Mouse (Mus musculus) CD4-positive, CD25-positive, alpha-beta regulatory T cell (primary cell): Measurements from ENCODE around the gene Map4k2. TPM values are rescaled to one million over a fixed set of nuclear protein-coding genes. Genes with fewer than 3 reads are reported as not detected.

ENCODE experiments used
- polyA plus RNA-seq: library from polyadenylated mRNA; unstranded; fragments of 100-300 nt; shearing (Covaris generic); gene quantifications from one replicate; pipeline ENCODE4 v1.2.1, GENCODE M21; 2017

Map4k2 gene
- 205 TPM for polyA plus RNA-seq

GRCm38 (mm10) chr19:6340524-6341452 lies at the start of gene Map4k2:
TSS of gene Map4k2 (plus strand) at chr19:6341135.

GRCm38 (mm10) chr19:6306137-6306551 lies 34.8 kb upstream of the Map4k2 start, which contains the start of gene Cdc42bpg:
TSS of gene Cdc42bpg (plus strand) at chr19:6306456.

GRCm38 (mm10) chr19:6334673-6335457 lies 6.1 kb upstream of the Map4k2 start, which contains the start of gene Men1:
TSS of gene Men1 (plus strand) at chr19:6334979.

GRCm38 (mm10) chr19:6363411-6364240 lies 22.7 kb downstream of the Map4k2 start, which contains the start of gene Sf1:
TSS of gene Sf1 (plus strand) at chr19:6363690.

GRCm38 (mm10) chr19:6384128-6384527 lies 43.2 kb downstream of the Map4k2 start, which contains the start of gene Pygm:
TSS of gene Pygm (plus strand) at chr19:6384399.

GRCm38 (mm10) chr19:6399285-6400095 lies 58.6 kb downstream of the Map4k2 start, which contains the start of gene Rasgrp2:
TSS of gene Rasgrp2 (plus strand) at chr19:6399340.

Other genes starting within 250 kb of the Map4k2 start
- gene AC131692.1, start 246.7 kb upstream of the Map4k2 start, polyA plus RNA-seq: not detected
- 0.20 TPM for gene Naaladl1, start 235.4 kb upstream of the Map4k2 start, polyA plus RNA-seq
- gene Sac3d1, start 222.5 kb upstream of the Map4k2 start, polyA plus RNA-seq: 22.7 TPM
- gene Snx15, start 212.8 kb upstream of the Map4k2 start, polyA plus RNA-seq: 36.9 TPM
- gene Batf2, start 200.2 kb upstream of the Map4k2 start, polyA plus RNA-seq: not detected
- 20.8 TPM for gene Arl2, start 199.6 kb upstream of the Map4k2 start, polyA plus RNA-seq
- 0.16 TPM for gene Majin, start 156.7 kb upstream of the Map4k2 start, polyA plus RNA-seq
- 0.30 TPM for gene Gpha2, start 114.8 kb upstream of the Map4k2 start, polyA plus RNA-seq
- gene Ppp2r5b, start 105.3 kb upstream of the Map4k2 start, polyA plus RNA-seq: 20.2 TPM
- gene Atg2a, start 99.5 kb upstream of the Map4k2 start, polyA plus RNA-seq: 35.8 TPM
- gene Ehd1, start 64.4 kb upstream of the Map4k2 start, polyA plus RNA-seq: 22.2 TPM
- 0.35 TPM for gene Cdc42bpg, start 34.7 kb upstream of the Map4k2 start, polyA plus RNA-seq
- 62.9 TPM for gene Men1, start 6.2 kb upstream of the Map4k2 start, polyA plus RNA-seq
- 281 TPM for gene Sf1, start 22.6 kb downstream of the Map4k2 start, polyA plus RNA-seq
- 8.5 TPM for gene Pygm, start 43.3 kb downstream of the Map4k2 start, polyA plus RNA-seq
- gene Rasgrp2, start 58.2 kb downstream of the Map4k2 start, polyA plus RNA-seq: 244 TPM
- gene Nrxn2, start 77.6 kb downstream of the Map4k2 start, polyA plus RNA-seq: 0.13 TPM
- gene Slc22a12, start 201.9 kb downstream of the Map4k2 start, polyA plus RNA-seq: not detected